Mouse (Mus musculus) lung, embryonic 15.5 days (tissue): Measurements from ENCODE around the gene Trim30b. TPM values are rescaled to one million over a fixed set of nuclear protein-coding genes. Genes with fewer than 3 reads are reported as not detected.
"Not testable (repeated sequence)": the region's sequence is repeated elsewhere in the genome, so short reads cannot be mapped to it uniquely, and the experiment has no call there.

Source experiments
- ATAC-seq: fragments of 200-750 bp; cut with Nextera tagmentation; 2 replicates; pipeline ENCODE4 v1.8.0; 2017; ENCODE audit warnings: moderate number of reproducible peaks, borderline replicate concordance; ENCODE audit not compliant: low FRiP score, low TSS enrichment; ENCODE audit errors: extremely low read depth
- H3K27ac ChIP-seq: fragments of 300-500 bp; sonication (generic); 2 replicates; pipeline ENCODE4 v1.5.1; 2015; ENCODE audit warnings: moderate library complexity, mild to moderate bottlenecking, inconsistent platforms
- H3K27me3 ChIP-seq: fragments of 300-500 bp; sonication (generic); 2 replicates; pipeline ENCODE4 v1.6.1; 2015; ENCODE audit warnings: inconsistent platforms
- H3K36me3 ChIP-seq: fragments of 300-500 bp; sonication (generic); 2 replicates; pipeline ENCODE4 v1.6.1; 2015; ENCODE audit warnings: inconsistent platforms
- H3K4me1 ChIP-seq: fragments of 300-500 bp; sonication (generic); 2 replicates; pipeline ENCODE4 v1.6.1; 2015; ENCODE audit warnings: inconsistent platforms
- H3K4me2 ChIP-seq: fragments of 300-500 bp; sonication (generic); 2 replicates; pipeline ENCODE4 v1.6.1; 2015; ENCODE audit warnings: inconsistent platforms, mild to moderate bottlenecking, moderate library complexity
- H3K4me3 ChIP-seq: fragments of 300-500 bp; sonication (generic); 2 replicates; pipeline ENCODE4 v1.5.1; 2015; ENCODE audit warnings: mild to moderate bottlenecking, inconsistent platforms
- H3K9ac ChIP-seq: fragments of 300-500 bp; sonication (generic); 2 replicates; pipeline ENCODE4 v1.6.1; 2015; ENCODE audit warnings: inconsistent platforms
- H3K9me3 ChIP-seq: fragments of 300-500 bp; sonication (generic); 2 replicates; pipeline ENCODE4 v1.6.1; 2016; ENCODE audit warnings: inconsistent platforms
- WGBS: fragments of 180-500 bp; shearing (Covaris S2); methylation state at CpG from one replicate; pipeline ENCODE4 v1.1.7; 2015; 5-methylcytosine and 5-hydroxymethylcytosine counted together
- polyA plus RNA-seq: library from polyadenylated mRNA; unstranded; fragments of >200 nt; fragmentation: Nextera tagmentation; extraction: Ambion mirVana; gene quantifications from 2 replicates; pipeline ENCODE4 v1.2.1, GENCODE M21; 2015

Trim30b gene
- polyA plus RNA-seq, result 0.09 TPM in 2 replicates

DNA sequence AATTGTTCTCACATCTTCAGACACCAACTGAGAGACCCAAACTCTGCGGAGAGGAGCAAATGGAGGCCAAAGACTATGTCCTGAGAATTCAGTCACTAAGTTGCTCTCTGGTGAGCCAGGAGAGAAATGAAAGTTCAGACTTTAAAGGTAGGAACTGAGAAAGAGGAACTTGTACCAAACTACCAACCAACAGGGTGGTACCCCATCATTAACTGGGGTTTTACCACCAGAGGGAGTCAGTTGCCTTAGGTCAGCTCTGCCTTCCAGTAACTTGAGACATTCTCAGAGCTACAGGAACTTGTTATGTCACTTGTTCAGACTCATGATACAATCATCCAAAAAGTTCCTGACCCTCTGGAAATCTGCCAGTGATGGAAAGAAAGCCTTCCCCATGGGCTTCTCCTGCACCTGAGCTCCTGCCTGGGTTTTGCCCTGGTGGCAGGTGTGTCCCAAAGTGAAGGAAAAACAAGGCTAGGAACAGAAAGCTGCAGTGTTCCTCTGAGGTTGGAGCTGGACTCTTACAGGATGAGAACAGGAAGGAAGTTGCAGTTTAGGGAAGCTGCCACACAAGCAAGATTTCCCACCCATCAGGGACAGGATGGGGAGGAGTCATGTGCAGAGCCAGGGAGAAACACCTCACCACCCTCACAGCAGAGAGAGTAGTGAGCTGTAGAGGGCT lies at the start of gene Trim30b:
Trim30b (minus strand) TSS at position 149 of the 679 bp plus-strand sequence.
- no peaks in the 10 kb centered on the region for H3K36me3 ChIP-seq
- no peaks in the 10 kb centered on the region for H3K27me3 ChIP-seq
- H3K27ac ChIP-seq, result no peak within 1 kb of the TSS
- no peak for ATAC-seq
- H3K9me3 ChIP-seq, result no peaks in the 10 kb centered on the region
- H3K4me1 ChIP-seq, result no peaks in the 10 kb centered on the region
- H3K4me2 ChIP-seq, result no peak within 1 kb of the TSS
- H3K4me3 ChIP-seq, result no peak within 1 kb of the TSS
- 66% methylated on average over 1 of the region's 1 CpGs for WGBS
- no peak within 1 kb of the TSS for H3K9ac ChIP-seq

DNA sequence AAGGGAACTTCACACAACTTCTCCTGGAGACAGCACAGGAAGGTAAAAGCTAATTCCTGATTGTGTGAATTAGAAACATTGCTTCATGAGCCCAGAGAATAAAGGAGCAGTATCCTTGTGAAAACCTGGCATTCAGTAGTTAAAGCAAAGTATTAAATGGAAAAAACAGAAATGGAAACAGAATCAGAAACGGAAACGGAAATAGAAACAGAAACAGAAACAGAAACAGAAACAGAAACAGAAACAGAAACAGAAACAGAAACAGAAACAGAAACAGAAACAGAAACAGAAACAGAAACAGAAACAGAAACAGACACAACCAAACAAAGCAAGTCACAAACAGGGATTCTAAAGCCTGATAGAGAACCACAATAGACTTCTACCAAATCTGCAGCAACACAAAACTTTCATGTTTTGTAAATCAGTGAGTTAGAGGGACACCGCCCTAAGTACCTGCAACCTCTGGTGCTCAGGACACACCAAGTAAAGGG lies 34.8 kb upstream of the Trim30b start:
- no peaks in the 10 kb centered on the region for H3K27me3 ChIP-seq
- H3K4me2 ChIP-seq, result no peak overlapping the region
- H3K4me3 ChIP-seq, result no peak overlapping the region
- 89% methylated on average over 3 of the region's 3 CpGs for WGBS
- no peak overlapping the region for H3K9ac ChIP-seq
- no peak overlapping the region for H3K27ac ChIP-seq
- H3K36me3 ChIP-seq, result no peaks in the 10 kb centered on the region
- no peaks in the 10 kb centered on the region for H3K9me3 ChIP-seq
- ATAC-seq, result no peak
- no peaks in the 10 kb centered on the region for H3K4me1 ChIP-seq

DNA sequence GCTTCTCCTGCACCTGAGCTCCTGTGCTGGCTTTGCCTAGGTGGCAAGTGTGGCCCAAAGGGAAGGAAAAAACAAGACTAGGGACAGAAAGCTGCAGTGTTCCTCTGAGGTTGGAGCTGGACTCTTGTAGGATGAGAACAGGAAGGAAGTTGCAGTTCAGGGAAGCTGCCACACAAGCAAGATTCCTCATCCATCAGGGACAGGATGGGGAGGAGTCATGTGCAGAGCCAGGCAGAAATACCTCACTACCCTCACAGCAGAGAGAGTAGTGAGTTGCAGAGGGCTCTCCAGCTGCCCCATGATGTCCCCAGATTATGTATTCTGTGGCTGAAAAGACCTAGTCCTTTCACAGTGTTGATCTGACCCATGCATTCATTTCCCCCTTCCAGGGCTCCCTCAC lies 31.5 kb upstream of the Trim30b start:
- H3K4me3 ChIP-seq, result no peak overlapping the region
- no peak overlapping the region for H3K27ac ChIP-seq
- ATAC-seq, result no peak
- H3K9me3 ChIP-seq, result no peaks in the 10 kb centered on the region
- H3K9ac ChIP-seq, result no peak overlapping the region
- no peak overlapping the region for H3K4me2 ChIP-seq
- H3K36me3 ChIP-seq, result no peaks in the 10 kb centered on the region
- H3K27me3 ChIP-seq, result no peaks in the 10 kb centered on the region
- no peaks in the 10 kb centered on the region for H3K4me1 ChIP-seq

- H3K4me3 ChIP-seq, result no peak within 1 kb of the TSS
- no peaks in the 10 kb centered on the region for H3K9me3 ChIP-seq
- no peak within 1 kb of the TSS for H3K27ac ChIP-seq
- ATAC-seq, result no peak
- H3K4me1 ChIP-seq, result no peaks in the 10 kb centered on the region
- 80% methylated on average over 1 of the region's 1 CpGs for WGBS
- no peak within 1 kb of the TSS for H3K9ac ChIP-seq
- no peaks in the 10 kb centered on the region for H3K27me3 ChIP-seq
- H3K4me2 ChIP-seq, result no peak within 1 kb of the TSS
- H3K36me3 ChIP-seq, result no peaks in the 10 kb centered on the region
These were observed 31.0 kb upstream of the Trim30b start, which contains the start of gene Trim30c for GRCm38 (mm10) chr7:104400698-104401097. Gene Trim30c (minus strand): TSS chr7:104400837.

- Histone ChIP-seq H3K4me2 (no peak overlapping the region), H3K27ac (no peak overlapping the region), H3K4me3 (no peak overlapping the region), H3K4me1 (no peaks in the 10 kb centered on the region), H3K27me3 (no peaks in the 10 kb centered on the region), H3K9me3 (no peaks in the 10 kb centered on the region), H3K36me3 (no peaks in the 10 kb centered on the region), H3K9ac (no peak overlapping the region)
- 81% methylated on average over 1 of the region's 1 CpGs for WGBS
- no peak for ATAC-seq
These were observed 28.8 kb upstream of the Trim30b start for GRCm38 (mm10) chr7:104398492-104398891.

- no peak overlapping the region for H3K9ac ChIP-seq
- no peak overlapping the region for H3K4me3 ChIP-seq
- no peak overlapping the region for H3K4me2 ChIP-seq
- H3K4me1 ChIP-seq, result no peaks in the 10 kb centered on the region
- no peaks in the 10 kb centered on the region for H3K36me3 ChIP-seq
- no peaks in the 10 kb centered on the region for H3K27me3 ChIP-seq
- no peaks in the 10 kb centered on the region for H3K9me3 ChIP-seq
- ATAC-seq, result no peak
- H3K27ac ChIP-seq, result no peak overlapping the region
These were observed 3.3 kb downstream of the Trim30b start for GRCm38 (mm10) chr7:104366339-104366738.

- no peaks in the 10 kb centered on the region for H3K4me1 ChIP-seq
- H3K4me2 ChIP-seq, result peak overlapping the region; percentile 61
- H3K9ac ChIP-seq, result no peak overlapping the region
- H3K4me3 ChIP-seq, result peak overlapping the region; percentile 48
- H3K27me3 ChIP-seq, result no peaks in the 10 kb centered on the region
- H3K36me3 ChIP-seq, result no peaks in the 10 kb centered on the region
- 58% methylated on average over 2 of the region's 2 CpGs for WGBS
- H3K27ac ChIP-seq, result no peak overlapping the region
- H3K9me3 ChIP-seq, result no peaks in the 10 kb centered on the region
- no peak for ATAC-seq
These were observed 16.1 kb downstream of the Trim30b start for GRCm38 (mm10) chr7:104353600-104353967.

DNA sequence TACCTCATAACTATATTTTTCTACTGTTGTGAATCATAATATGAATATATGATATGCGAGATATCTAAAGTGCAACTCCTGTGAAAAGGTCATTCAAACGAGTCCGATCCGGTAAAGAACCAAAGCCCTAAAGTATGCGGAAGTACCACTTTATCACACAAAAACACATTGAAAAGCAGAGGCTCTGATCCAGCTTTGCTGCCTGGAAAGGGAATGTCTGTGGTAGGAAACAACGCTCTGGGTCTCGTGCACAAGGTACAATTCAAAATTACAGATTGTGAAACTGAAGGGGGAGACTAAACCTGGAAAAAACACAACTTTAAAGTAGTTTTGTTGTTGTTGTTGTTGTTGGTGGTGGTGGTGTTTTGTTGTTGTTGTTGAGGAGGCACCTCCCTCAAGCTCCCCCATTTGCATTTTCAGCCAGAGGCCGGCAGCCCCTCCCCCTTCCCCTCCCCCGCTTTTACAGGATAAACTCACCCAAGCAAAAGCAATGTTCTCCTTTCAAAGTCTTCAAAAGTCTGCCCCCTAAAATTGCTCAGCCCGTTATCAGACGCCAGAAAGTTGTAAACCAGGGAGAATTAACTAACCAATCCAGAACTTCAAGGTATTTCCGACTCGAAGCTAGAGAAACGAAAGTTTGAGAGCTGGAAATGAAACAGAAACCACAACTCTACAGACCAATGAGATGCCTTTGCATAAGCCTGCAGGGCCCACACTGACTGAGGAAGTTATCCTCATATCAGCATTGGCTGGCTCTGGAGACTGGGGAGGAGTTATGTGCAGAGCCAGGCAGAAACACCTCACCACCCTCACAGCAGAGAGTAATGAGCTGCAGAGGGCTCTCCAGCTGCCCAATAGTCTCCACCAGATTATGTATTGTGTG lies 16.7 kb downstream of the Trim30b start, which contains the start of gene Trim12c:
Trim12c (minus strand) TSS at position 646 of the 883 bp plus-strand sequence.
- Histone ChIP-seq H3K36me3 (no peaks in the 10 kb centered on the region), H3K4me2 (peak within 1 kb of the TSS; percentile 61), H3K9ac (0 out of 2 replicates have a peak within 1 kb of the TSS, but pooled peaks have one; percentile 27), H3K9me3 (no peaks in the 10 kb centered on the region), H3K4me3 (peak within 1 kb of the TSS; percentile 48), H3K4me1 (no peaks in the 10 kb centered on the region), H3K27ac (peak within 1 kb of the TSS; percentile 47), H3K27me3 (no peaks in the 10 kb centered on the region)
- ATAC-seq, result peak; percentile 100
- WGBS, result 2% methylated on average over 14 of the region's 14 CpGs

- ATAC-seq, H3K4me2 ChIP-seq, H3K27ac ChIP-seq, H3K9ac ChIP-seq, H3K4me1 ChIP-seq, H3K27me3 ChIP-seq, H3K4me3 ChIP-seq, H3K9me3 ChIP-seq, H3K36me3 ChIP-seq: not testable (repeated sequence)
- 89% methylated on average over 4 of the region's 4 CpGs for WGBS
These were observed 21.6 kb downstream of the Trim30b start for GRCm38 (mm10) chr7:104348043-104348442.

- H3K4me1 ChIP-seq, H3K27ac ChIP-seq, H3K4me3 ChIP-seq, H3K4me2 ChIP-seq, H3K9ac ChIP-seq, H3K9me3 ChIP-seq, ATAC-seq, H3K27me3 ChIP-seq, H3K36me3 ChIP-seq: not testable (repeated sequence)
- WGBS, result 83% methylated on average over 4 of the region's 4 CpGs
These were observed 28.9 kb downstream of the Trim30b start for GRCm38 (mm10) chr7:104340744-104341143.

- H3K4me2 ChIP-seq, H3K27ac ChIP-seq, H3K4me1 ChIP-seq, ATAC-seq, H3K27me3 ChIP-seq, H3K4me3 ChIP-seq, H3K36me3 ChIP-seq, H3K9me3 ChIP-seq, H3K9ac ChIP-seq: not testable (repeated sequence)
- WGBS, result 69% methylated on average over 3 of the region's 3 CpGs
These were observed 34.1 kb downstream of the Trim30b start for GRCm38 (mm10) chr7:104335547-104335946.

- H3K4me3 ChIP-seq, H3K4me1 ChIP-seq, H3K4me2 ChIP-seq, H3K9ac ChIP-seq, H3K27ac ChIP-seq, ATAC-seq, H3K36me3 ChIP-seq, H3K9me3 ChIP-seq, H3K27me3 ChIP-seq: not testable (repeated sequence)
- 79% methylated on average over 2 of the region's 2 CpGs for WGBS
These were observed 40.5 kb downstream of the Trim30b start, which contains the start of gene Trim34b for GRCm38 (mm10) chr7:104329171-104329570. Gene Trim34b (plus strand): TSS chr7:104329471.
